Mouse (Mus musculus) limb, embryonic 13.5 days (tissue): ENCODE data around the gene Glod4. TPM values are rescaled to one million over a fixed set of nuclear protein-coding genes. Genes with fewer than 3 reads are reported as not detected.
"Not testable (repeated sequence)": the region's sequence is repeated elsewhere in the genome, so short reads cannot be mapped to it uniquely, and the experiment has no call there.

Experiments
- ATAC-seq: fragments of 200-750 bp; cut with Nextera tagmentation; 2 replicates; pipeline ENCODE4 v1.8.0; 2017; ENCODE audit warnings: low read depth, moderate number of reproducible peaks, moderate TSS enrichment; ENCODE audit not compliant: low FRiP score
- H3K27ac ChIP-seq: fragments of 300-500 bp; sonication (generic); 2 replicates; pipeline ENCODE4 v1.5.1; 2015; ENCODE audit warnings: inconsistent platforms, mild to moderate bottlenecking, moderate library complexity
- H3K27me3 ChIP-seq: fragments of 300-500 bp; sonication (generic); 2 replicates; pipeline ENCODE4 v1.6.1; 2015; ENCODE audit warnings: mild to moderate bottlenecking, inconsistent platforms
- H3K36me3 ChIP-seq: fragments of 300-500 bp; sonication (generic); 2 replicates; pipeline ENCODE4 v1.6.1; 2015; ENCODE audit warnings: inconsistent platforms, mild to moderate bottlenecking, moderate library complexity
- H3K4me1 ChIP-seq: fragments of 300-500 bp; sonication (generic); 2 replicates; pipeline ENCODE4 v1.6.1; 2015; ENCODE audit warnings: inconsistent platforms
- H3K4me2 ChIP-seq: fragments of 300-500 bp; sonication (generic); replicated peaks from 2 replicates; pipeline ENCODE4 v1.6.1; 2015; ENCODE audit warnings: inconsistent platforms, mild to moderate bottlenecking, moderate library complexity
- H3K4me3 ChIP-seq: fragments of 300-500 bp; sonication (generic); 2 replicates; pipeline ENCODE4 v1.5.1; 2015; ENCODE audit warnings: moderate library complexity, mild to moderate bottlenecking, inconsistent platforms
- H3K9ac ChIP-seq: fragments of 300-500 bp; sonication (generic); 2 replicates; pipeline ENCODE4 v1.6.1; 2015; ENCODE audit warnings: mild to moderate bottlenecking, inconsistent platforms
- H3K9me3 ChIP-seq: fragments of 300-500 bp; sonication (generic); 2 replicates; pipeline ENCODE4 v1.6.1; 2016; ENCODE audit warnings: inconsistent platforms
- WGBS: fragments of 180-500 bp; shearing (Covaris S2); methylation state at CpG from one replicate; pipeline ENCODE4 v1.1.7; 2015; 5-methylcytosine and 5-hydroxymethylcytosine counted together
- polyA plus RNA-seq: library from polyadenylated mRNA; unstranded; fragments of >200 nt; fragmentation: Nextera tagmentation; extraction: Ambion mirVana; gene quantifications from 2 replicates; pipeline ENCODE4 v1.2.1, GENCODE M21; 2015

The Glod4 gene
- polyA plus RNA-seq, 1 experiment from 2014 or later = 129 TPM

GRCm38 (mm10) chr11:76216681-76217389 lies 26.7 kb downstream of the Glod4 start:
- 0 out of 2 replicates have a peak, but pooled peaks have one; percentile 13 for ATAC-seq
- 2% methylated on average over 33 of the region's 33 CpGs for WGBS

GRCm38 (mm10) chr11:76216049-76216540 lies 27.4 kb downstream of the Glod4 start:
- Histone ChIP-seq H3K4me3 (peak overlapping the region; percentile 64), H3K27me3 (no peaks in the 10 kb centered on the region), H3K9me3 (no peaks in the 10 kb centered on the region), H3K4me2 (peak overlapping the region; percentile 71), H3K27ac (peak overlapping the region; percentile 94; the same call in 1 of the 2 replicates), H3K4me1 (peaks cover 18% of the 10 kb centered on the region), H3K36me3 (peaks cover 56% of the 10 kb centered on the region), H3K9ac (peak overlapping the region; percentile 86)
- ATAC-seq = no peak
- 81% methylated on average over 5 of the region's 5 CpGs for WGBS

More at GRCm38 (mm10) chr11:76216681-76217389, 26.7 kb downstream of the Glod4 start:
- Histone ChIP-seq H3K36me3 (peaks cover 57% of the 10 kb centered on the region), H3K27ac (peak overlapping the region; percentile 94), H3K27me3 (no peaks in the 10 kb centered on the region), H3K9me3 (no peaks in the 10 kb centered on the region), H3K4me3 (peak overlapping the region; percentile 64), H3K4me1 (peaks cover 18% of the 10 kb centered on the region), H3K9ac (peak overlapping the region; percentile 86), H3K4me2 (peak overlapping the region; percentile 71)

- H3K9ac ChIP-seq = no peak overlapping the region
- no peaks in the 10 kb centered on the region for H3K27me3 ChIP-seq
- H3K36me3 ChIP-seq = peaks cover 55% of the 10 kb centered on the region
- 90% methylated on average over 2 of the region's 2 CpGs for WGBS
- H3K4me3 ChIP-seq = no peak overlapping the region
- ATAC-seq = no peak
- H3K27ac ChIP-seq = no peak overlapping the region
- H3K9me3 ChIP-seq = no peaks in the 10 kb centered on the region
- peaks cover 18% of the 10 kb centered on the region for H3K4me1 ChIP-seq
- no peak overlapping the region for H3K4me2 ChIP-seq
Observed at GRCm38 (mm10) chr11:76215011-76215410, 28.5 kb downstream of the Glod4 start.

- WGBS = 86% methylated on average over 5 of the region's 5 CpGs
- H3K36me3 ChIP-seq = peaks cover 52% of the 10 kb centered on the region
- H3K27me3 ChIP-seq = no peaks in the 10 kb centered on the region
- no peaks in the 10 kb centered on the region for H3K9me3 ChIP-seq
- ATAC-seq = no peak
- H3K4me2 ChIP-seq = no peak overlapping the region
- no peak overlapping the region for H3K9ac ChIP-seq
- H3K27ac ChIP-seq = no peak overlapping the region
- H3K4me1 ChIP-seq = peaks cover 18% of the 10 kb centered on the region
- no peak overlapping the region for H3K4me3 ChIP-seq
Observed at GRCm38 (mm10) chr11:76213841-76214240, 29.7 kb downstream of the Glod4 start.

GRCm38 (mm10) chr11:76211595-76211994 lies 31.9 kb downstream of the Glod4 start:
- not testable (repeated sequence) for H3K4me2 ChIP-seq, H3K27ac ChIP-seq, H3K9me3 ChIP-seq, H3K4me3 ChIP-seq, ATAC-seq, H3K9ac ChIP-seq, H3K27me3 ChIP-seq
- WGBS = 90% methylated on average over 5 of the region's 6 CpGs
- H3K4me1 ChIP-seq = peaks cover 11% of the 10 kb centered on the region
- H3K36me3 ChIP-seq = peaks cover 74% of the 10 kb centered on the region

GRCm38 (mm10) chr11:76210228-76210985 lies 33.1 kb downstream of the Glod4 start:
- Histone ChIP-seq H3K9ac (no peak overlapping the region), H3K36me3 (peaks cover 84% of the 10 kb centered on the region), H3K9me3 (no peaks in the 10 kb centered on the region), H3K27me3 (no peaks in the 10 kb centered on the region), H3K4me1 (no peaks in the 10 kb centered on the region), H3K27ac (no peak overlapping the region), H3K4me2 (no peak overlapping the region), H3K4me3 (no peak overlapping the region)
- no peak for ATAC-seq
- 90% methylated on average over 13 of the region's 13 CpGs for WGBS

GRCm38 (mm10) chr11:76206793-76207192 lies 36.7 kb downstream of the Glod4 start:
- H3K9ac ChIP-seq = no peak overlapping the region
- no peaks in the 10 kb centered on the region for H3K27me3 ChIP-seq
- ATAC-seq = no peak
- no peak overlapping the region for H3K27ac ChIP-seq
- H3K4me2 ChIP-seq = no peak overlapping the region
- H3K4me3 ChIP-seq = no peak overlapping the region
- H3K36me3 ChIP-seq = peaks cover 65% of the 10 kb centered on the region
- no peaks in the 10 kb centered on the region for H3K9me3 ChIP-seq
- H3K4me1 ChIP-seq = peaks cover 10% of the 10 kb centered on the region; the same call in 1 of the 2 replicates
- 90% methylated on average over 5 of the region's 5 CpGs for WGBS

GRCm38 (mm10) chr11:76201761-76202674 lies 41.5 kb downstream of the Glod4 start:
- Histone ChIP-seq H3K27ac (peak overlapping the region; percentile 76; the same call in 1 of the 2 replicates), H3K9ac (peak overlapping the region; percentile 89), H3K4me3 (peak overlapping the region; percentile 90), H3K36me3 (peaks cover 22% of the 10 kb centered on the region), H3K9me3 (no peaks in the 10 kb centered on the region), H3K4me1 (peaks cover 20% of the 10 kb centered on the region; the same call in 1 of the 2 replicates), H3K27me3 (no peaks in the 10 kb centered on the region), H3K4me2 (peak overlapping the region; percentile 88)
- ATAC-seq = peak; percentile 95
- WGBS = under 1% methylated on average over 88 of the region's 90 CpGs

GRCm38 (mm10) chr11:76196977-76197469 lies 46.5 kb downstream of the Glod4 start:
- Histone ChIP-seq H3K9me3 (no peaks in the 10 kb centered on the region), H3K4me3 (no peak overlapping the region), H3K27me3 (no peaks in the 10 kb centered on the region), H3K27ac (no peak overlapping the region), H3K4me1 (peaks cover 10% of the 10 kb centered on the region; the same call in 1 of the 2 replicates), H3K4me2 (no peak overlapping the region), H3K36me3 (no peaks in the 10 kb centered on the region), H3K9ac (no peak overlapping the region)
- 55% methylated on average over 8 of the region's 8 CpGs for WGBS
- ATAC-seq = no peak

- WGBS = 53% methylated on average over 8 of the region's 8 CpGs
- peaks cover 7% of the 10 kb centered on the region; the same call in 1 of the 2 replicates for H3K4me1 ChIP-seq
- no peak for ATAC-seq
- H3K4me2 ChIP-seq = no peak overlapping the region
- no peaks in the 10 kb centered on the region for H3K36me3 ChIP-seq
- H3K27me3 ChIP-seq = no peaks in the 10 kb centered on the region
- no peak overlapping the region for H3K9ac ChIP-seq
- H3K27ac ChIP-seq = no peak overlapping the region
- H3K4me3 ChIP-seq = no peak overlapping the region
- H3K9me3 ChIP-seq = no peaks in the 10 kb centered on the region
Observed at GRCm38 (mm10) chr11:76196275-76196976, 47.1 kb downstream of the Glod4 start.

- 82% methylated on average over 6 of the region's 6 CpGs for WGBS
- Histone ChIP-seq H3K4me2 (no peak overlapping the region), H3K4me1 (no peaks in the 10 kb centered on the region), H3K9me3 (no peaks in the 10 kb centered on the region), H3K27ac (no peak overlapping the region), H3K9ac (no peak overlapping the region), H3K27me3 (no peaks in the 10 kb centered on the region), H3K36me3 (no peaks in the 10 kb centered on the region), H3K4me3 (no peak overlapping the region)
- no peak for ATAC-seq
Observed at GRCm38 (mm10) chr11:76186908-76187307, 56.6 kb downstream of the Glod4 start.
